Mouse (Mus musculus) embryonic facial prominence, embryonic 13.5 days (tissue): ENCODE measurements around the gene Anks1. TPM values are rescaled to one million over a fixed set of nuclear protein-coding genes. Genes with fewer than 3 reads are reported as not detected.
"Not testable (repeated sequence)": the region's sequence is repeated elsewhere in the genome, so short reads cannot be mapped to it uniquely, and the experiment has no call there.

Experiments used
- ATAC-seq: fragments of 200-750 bp; cut with Nextera tagmentation; 2 replicates; pipeline ENCODE4 v1.8.0; 2017; ENCODE audit warnings: low read depth; ENCODE audit not compliant: insufficient number of reproducible peaks, insufficient read depth, low FRiP score, low TSS enrichment
- H3K27ac ChIP-seq: fragments of 300-500 bp; sonication (generic); 2 replicates; pipeline ENCODE4 v1.5.1; 2015; ENCODE audit warnings: moderate library complexity, mild to moderate bottlenecking, inconsistent platforms
- H3K27me3 ChIP-seq: fragments of 300-500 bp; sonication (generic); 2 replicates; pipeline ENCODE4 v1.6.1; 2015; ENCODE audit warnings: mild to moderate bottlenecking, inconsistent platforms
- H3K36me3 ChIP-seq: fragments of 300-500 bp; sonication (generic); 2 replicates; pipeline ENCODE4 v1.6.1; 2015; ENCODE audit warnings: mild to moderate bottlenecking, inconsistent platforms
- H3K4me1 ChIP-seq: fragments of 300-500 bp; sonication (generic); 2 replicates; pipeline ENCODE4 v1.6.1; 2015; ENCODE audit warnings: inconsistent platforms
- H3K4me2 ChIP-seq: fragments of 300-500 bp; sonication (generic); 2 replicates; pipeline ENCODE4 v1.6.1; 2015; ENCODE audit warnings: moderate library complexity, mild to moderate bottlenecking, inconsistent platforms
- H3K4me3 ChIP-seq: fragments of 300-500 bp; sonication (generic); 2 replicates; pipeline ENCODE4 v1.5.1; 2015; ENCODE audit warnings: mild to moderate bottlenecking, inconsistent platforms
- H3K9ac ChIP-seq: fragments of 300-500 bp; sonication (generic); 2 replicates; pipeline ENCODE4 v1.6.1; 2015; ENCODE audit warnings: mild to moderate bottlenecking, inconsistent platforms
- H3K9me3 ChIP-seq: fragments of 300-500 bp; sonication (generic); 2 replicates; pipeline ENCODE4 v1.6.1; 2016; ENCODE audit warnings: inconsistent platforms
- WGBS: fragments of 180-500 bp; shearing (Covaris S2); methylation state at CpG from one replicate; pipeline ENCODE4 v1.1.7; 2015; ENCODE audit warnings: mixed read lengths; 5-methylcytosine and 5-hydroxymethylcytosine counted together
- polyA plus RNA-seq: library from polyadenylated mRNA; unstranded; fragments of >200 nt; fragmentation: Nextera tagmentation; extraction: Ambion mirVana; gene quantifications from 2 replicates; pipeline ENCODE4 v1.2.1, GENCODE M21; 2015

The Anks1 gene
- polyA plus RNA-seq, 1 experiment from 2014 or later: 13.4 TPM

- WGBS: 81% methylated on average over 14 of the region's 14 CpGs
- not testable (repeated sequence) for H3K4me3 ChIP-seq, H3K4me1 ChIP-seq, H3K4me2 ChIP-seq, H3K9me3 ChIP-seq, ATAC-seq, H3K27me3 ChIP-seq, H3K27ac ChIP-seq, H3K9ac ChIP-seq
- peaks cover 54% of the 10 kb centered on the region for H3K36me3 ChIP-seq
Observed at GRCm38 (mm10) chr17:27982070-27982457, 73.0 kb downstream of the Anks1 start.

- Histone ChIP-seq H3K4me1 (no peaks in the 10 kb centered on the region), H3K4me3 (no peak overlapping the region), H3K36me3 (peaks cover 54% of the 10 kb centered on the region), H3K9me3 (no peaks in the 10 kb centered on the region), H3K4me2 (no peak overlapping the region), H3K27me3 (no peaks in the 10 kb centered on the region), H3K27ac (no peak overlapping the region), H3K9ac (no peak overlapping the region)
- WGBS: 76% methylated on average over 7 of the region's 7 CpGs
- ATAC-seq: no peak
Observed at GRCm38 (mm10) chr17:27982712-27983266, 73.7 kb downstream of the Anks1 start.

DNA sequence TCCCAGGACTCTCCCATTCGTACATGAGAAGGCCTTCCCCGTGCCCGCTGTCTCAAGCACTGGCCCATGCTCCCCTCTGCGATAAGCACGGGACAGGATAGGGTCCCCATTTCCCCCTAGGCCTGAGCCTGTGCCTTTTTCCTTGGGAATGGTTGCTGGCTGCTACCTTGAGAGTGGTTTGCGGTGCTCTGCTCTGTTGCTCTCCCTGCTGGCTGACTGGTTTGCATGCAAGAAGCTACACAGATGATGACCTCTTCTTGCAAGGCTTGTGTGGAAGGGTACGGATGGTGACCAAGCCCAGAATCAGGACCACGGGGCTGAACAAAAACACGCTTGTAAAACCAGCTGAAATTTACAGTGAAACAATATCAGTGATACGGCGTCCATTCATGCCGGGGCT, 75.3 kb downstream of the Anks1 start:
- 87% methylated on average over 12 of the region's 12 CpGs for WGBS
- no peak overlapping the region for H3K4me2 ChIP-seq
- peaks cover 52% of the 10 kb centered on the region for H3K36me3 ChIP-seq
- ATAC-seq: no peak
- no peak overlapping the region for H3K27ac ChIP-seq
- no peak overlapping the region for H3K9ac ChIP-seq
- no peak overlapping the region for H3K4me3 ChIP-seq
- no peaks in the 10 kb centered on the region for H3K9me3 ChIP-seq
- no peaks in the 10 kb centered on the region for H3K27me3 ChIP-seq
- H3K4me1 ChIP-seq: no peaks in the 10 kb centered on the region

DNA sequence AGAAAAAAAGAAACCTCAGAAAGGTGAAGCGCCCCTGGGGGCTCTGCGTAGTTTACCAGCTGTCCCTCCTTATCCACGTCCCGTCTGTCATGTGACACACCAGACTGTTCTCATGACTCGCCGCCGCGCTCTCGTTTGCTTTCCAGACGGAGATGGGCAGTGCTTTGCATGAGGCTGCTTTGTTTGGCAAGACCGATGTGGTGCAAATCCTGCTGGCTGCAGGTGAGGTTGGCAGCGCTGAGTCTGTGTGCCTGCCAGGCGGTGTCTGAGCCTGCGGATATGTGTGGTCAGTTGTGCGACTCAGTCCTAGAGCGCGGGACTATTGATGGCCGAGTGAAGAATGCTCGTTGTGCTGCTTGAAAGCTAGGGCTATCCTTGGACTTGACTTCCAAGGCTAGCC, 77.0 kb downstream of the Anks1 start:
- Histone ChIP-seq H3K4me1 (no peaks in the 10 kb centered on the region), H3K4me3 (no peak overlapping the region), H3K9me3 (no peaks in the 10 kb centered on the region), H3K36me3 (peaks cover 44% of the 10 kb centered on the region), H3K9ac (no peak overlapping the region), H3K27ac (no peak overlapping the region), H3K4me2 (no peak overlapping the region), H3K27me3 (no peaks in the 10 kb centered on the region)
- WGBS: 93% methylated on average over 19 of the region's 19 CpGs
- no peak for ATAC-seq

GRCm38 (mm10) chr17:27989807-27990542, 80.9 kb downstream of the Anks1 start:
- Histone ChIP-seq H3K4me2 (no peak overlapping the region), H3K36me3 (peaks cover 63% of the 10 kb centered on the region), H3K9ac (peak overlapping the region; percentile 21; the same call in 1 of the 2 replicates), H3K9me3 (no peaks in the 10 kb centered on the region), H3K27me3 (no peaks in the 10 kb centered on the region), H3K4me1 (no peaks in the 10 kb centered on the region), H3K27ac (no peak overlapping the region), H3K4me3 (no peak overlapping the region)
- no peak for ATAC-seq
- WGBS: 50% methylated on average over 15 of the region's 15 CpGs

DNA sequence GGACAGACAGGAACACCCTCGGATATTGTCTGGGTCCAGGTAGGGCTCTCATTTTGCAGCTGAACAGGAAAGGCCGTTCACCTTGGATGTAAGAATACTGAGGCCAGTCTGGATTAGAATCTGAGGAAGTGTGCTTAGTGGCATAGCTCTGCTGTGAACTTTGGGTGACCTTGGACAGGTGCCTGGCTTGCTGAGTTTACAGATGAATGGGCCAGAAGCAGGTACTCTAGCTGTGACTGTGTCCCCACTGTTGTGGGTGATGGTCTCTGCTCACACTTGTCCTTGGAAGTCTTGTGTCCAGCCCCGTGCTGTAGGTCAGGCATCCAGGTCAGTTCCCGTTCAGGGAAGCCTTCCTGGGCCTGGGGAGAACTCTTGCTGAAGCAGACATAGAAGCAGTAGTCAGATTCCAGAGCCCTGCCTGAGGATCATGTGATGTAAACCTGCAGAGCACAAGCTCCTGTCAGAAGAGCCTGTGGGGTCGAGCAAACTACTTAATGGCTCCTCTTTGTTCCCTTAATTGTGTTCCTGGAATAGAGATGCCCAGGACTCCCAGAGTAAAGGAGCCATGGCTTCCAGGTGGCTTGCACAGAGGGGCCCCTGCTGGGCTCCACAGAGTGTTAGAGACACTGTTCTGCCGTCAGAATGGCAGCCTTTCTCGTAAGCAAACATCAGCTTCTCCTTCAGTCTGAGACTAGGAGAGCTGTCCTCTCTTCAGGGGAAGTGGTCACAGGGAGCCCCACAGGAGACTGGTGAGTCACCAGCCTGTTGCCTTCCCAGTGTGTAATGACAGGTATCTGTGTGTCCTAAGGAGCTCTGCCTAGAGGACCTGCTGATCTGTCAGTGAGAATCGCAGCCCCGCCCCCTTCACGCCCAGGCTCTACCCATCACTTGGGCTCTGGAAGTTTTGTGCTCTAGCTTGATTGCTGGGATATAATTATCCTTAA, 85.2 kb downstream of the Anks1 start:
- H3K27me3 ChIP-seq: no peaks in the 10 kb centered on the region
- H3K4me2 ChIP-seq: no peak overlapping the region
- H3K36me3 ChIP-seq: peaks cover 57% of the 10 kb centered on the region
- H3K9me3 ChIP-seq: no peaks in the 10 kb centered on the region
- no peak overlapping the region for H3K4me3 ChIP-seq
- WGBS: 60% methylated on average over 10 of the region's 10 CpGs
- no peak for ATAC-seq
- H3K9ac ChIP-seq: no peak overlapping the region
- H3K27ac ChIP-seq: no peak overlapping the region; the same call in 1 of the 2 replicates
- H3K4me1 ChIP-seq: 0 out of 2 replicates have a peak, but pooled peaks cover 4% of the 10 kb centered on the region

DNA sequence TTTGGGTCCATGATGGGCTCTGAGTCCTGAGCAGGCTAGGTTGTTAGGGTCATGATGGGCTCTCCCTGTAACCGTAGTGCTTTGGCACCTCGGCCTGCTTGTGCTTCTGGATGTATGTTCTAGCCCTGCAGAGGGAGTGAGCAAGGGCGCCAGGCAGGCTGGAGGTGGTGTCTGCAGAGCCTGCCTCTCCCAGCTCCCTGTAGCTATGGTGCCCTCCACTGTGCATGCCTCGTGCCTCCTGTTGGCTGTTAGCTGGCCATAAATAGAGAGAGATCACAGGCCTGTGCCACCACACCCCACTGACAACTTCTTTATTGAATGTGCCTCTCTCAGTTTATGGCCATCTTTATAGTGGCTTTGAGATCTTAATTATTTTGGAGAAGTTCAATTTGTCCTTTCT, 87.2 kb downstream of the Anks1 start:
- Histone ChIP-seq H3K9me3 (no peaks in the 10 kb centered on the region), H3K9ac (no peak overlapping the region), H3K36me3 (peaks cover 55% of the 10 kb centered on the region), H3K4me2 (no peak overlapping the region), H3K27ac (no peak overlapping the region), H3K4me1 (peaks cover 22% of the 10 kb centered on the region), H3K27me3 (no peaks in the 10 kb centered on the region), H3K4me3 (no peak overlapping the region)
- no peak for ATAC-seq
- 84% methylated on average over 4 of the region's 4 CpGs for WGBS

GRCm38 (mm10) chr17:27997212-27997611, 88.1 kb downstream of the Anks1 start:
- H3K4me2 ChIP-seq: no peak overlapping the region
- peaks cover 28% of the 10 kb centered on the region for H3K4me1 ChIP-seq
- no peaks in the 10 kb centered on the region for H3K9me3 ChIP-seq
- WGBS: 71% methylated on average over 12 of the region's 12 CpGs
- peaks cover 48% of the 10 kb centered on the region for H3K36me3 ChIP-seq
- H3K27me3 ChIP-seq: no peaks in the 10 kb centered on the region
- H3K9ac ChIP-seq: no peak overlapping the region
- no peak overlapping the region for H3K4me3 ChIP-seq
- H3K27ac ChIP-seq: no peak overlapping the region
- no peak for ATAC-seq

DNA sequence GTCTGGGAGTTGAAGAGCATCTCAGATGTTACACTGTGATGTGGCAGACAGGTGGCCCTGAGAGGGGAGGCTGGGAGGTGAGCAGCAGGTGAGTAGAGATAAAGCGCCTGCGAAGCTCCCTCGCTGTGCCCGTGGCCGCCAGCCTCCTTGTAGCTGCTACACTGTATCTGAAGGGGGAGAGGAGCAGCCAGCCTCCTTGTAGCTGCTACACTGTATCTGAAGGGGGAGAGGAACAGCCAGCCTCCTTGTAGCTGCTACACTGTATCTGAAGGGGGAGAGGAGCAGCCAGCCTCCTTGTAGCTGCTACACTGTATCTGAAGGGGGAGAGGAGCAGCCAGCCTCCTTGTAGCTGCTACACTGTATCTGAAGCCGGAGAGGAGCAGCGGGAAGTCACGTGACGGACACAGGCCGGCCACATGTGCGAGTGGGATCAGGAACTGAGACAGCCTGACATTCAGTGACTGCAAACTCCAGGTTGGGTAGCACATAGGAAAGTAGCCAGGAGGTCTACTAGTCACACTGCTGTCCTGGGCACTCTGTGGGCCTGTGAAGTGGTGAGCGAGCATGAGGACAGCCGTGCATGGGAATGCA, 90.7 kb downstream of the Anks1 start:
- WGBS: 51% methylated on average over 13 of the region's 13 CpGs
- H3K27me3 ChIP-seq, H3K9me3 ChIP-seq, ATAC-seq, H3K4me3 ChIP-seq, H3K4me2 ChIP-seq: not testable (repeated sequence)
- H3K36me3 ChIP-seq: peaks cover 35% of the 10 kb centered on the region
- peak overlapping the region; percentile 49 for H3K9ac ChIP-seq
- peak overlapping the region; percentile 82 for H3K27ac ChIP-seq
- H3K4me1 ChIP-seq: peaks cover 38% of the 10 kb centered on the region

GRCm38 (mm10) chr17:28000389-28000788, 91.3 kb downstream of the Anks1 start:
- WGBS: 42% methylated on average over 4 of the region's 4 CpGs
- no peaks in the 10 kb centered on the region for H3K9me3 ChIP-seq
- H3K4me3 ChIP-seq: no peak overlapping the region
- H3K36me3 ChIP-seq: peaks cover 30% of the 10 kb centered on the region
- H3K4me2 ChIP-seq: no peak overlapping the region
- no peaks in the 10 kb centered on the region for H3K27me3 ChIP-seq
- H3K9ac ChIP-seq: peak overlapping the region; percentile 49
- H3K27ac ChIP-seq: peak overlapping the region; percentile 82
- peaks cover 38% of the 10 kb centered on the region for H3K4me1 ChIP-seq
- no peak for ATAC-seq

DNA sequence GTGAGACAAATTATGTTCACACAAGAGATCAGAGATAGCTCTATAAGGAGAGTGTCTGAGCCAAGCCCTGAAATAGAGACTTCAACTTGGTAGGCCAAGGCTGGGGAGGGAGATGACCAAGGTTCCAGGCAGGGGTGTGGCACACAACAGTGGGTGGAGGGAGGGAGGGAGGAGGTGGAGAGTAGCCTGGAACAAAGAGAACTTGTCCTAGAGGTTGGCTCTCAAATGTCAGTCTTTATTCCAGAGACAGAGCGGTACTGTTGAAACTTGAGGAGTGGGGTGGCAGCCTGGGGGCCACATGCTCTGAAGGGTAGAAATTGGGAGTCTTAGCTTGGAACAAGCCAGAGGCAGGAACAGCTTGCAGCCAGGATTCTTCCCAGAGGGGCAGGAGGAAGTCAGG, 91.7 kb downstream of the Anks1 start:
- peaks cover 41% of the 10 kb centered on the region for H3K4me1 ChIP-seq
- peak; percentile 63; the same call in 1 of the 2 replicates for ATAC-seq
- H3K27me3 ChIP-seq: no peaks in the 10 kb centered on the region
- peak overlapping the region; percentile 78 for H3K27ac ChIP-seq
- 25% methylated on average over 1 of the region's 1 CpGs for WGBS
- H3K4me3 ChIP-seq: no peak overlapping the region
- H3K36me3 ChIP-seq: peaks cover 26% of the 10 kb centered on the region
- no peak overlapping the region for H3K4me2 ChIP-seq
- H3K9ac ChIP-seq: no peak overlapping the region
- H3K9me3 ChIP-seq: no peaks in the 10 kb centered on the region
